Mouse (Mus musculus) limb, embryonic 15.5 days (tissue): ENCODE measurements around the gene Stam2. TPM values are rescaled to one million over a fixed set of nuclear protein-coding genes. Genes with fewer than 3 reads are reported as not detected.

Experiments
- ATAC-seq: fragments of 200-750 bp; cut with Nextera tagmentation; 2 replicates; pipeline ENCODE4 v1.8.0; 2017; ENCODE audit warnings: low read depth, moderate TSS enrichment; ENCODE audit not compliant: insufficient number of reproducible peaks, low FRiP score, low TSS enrichment
- H3K27ac ChIP-seq: fragments of 300-500 bp; sonication (generic); 2 replicates; pipeline ENCODE4 v1.5.1; 2015; ENCODE audit warnings: moderate library complexity, mild to moderate bottlenecking, inconsistent platforms
- H3K27me3 ChIP-seq: fragments of 300-500 bp; sonication (generic); 2 replicates; pipeline ENCODE4 v1.6.1; 2015; ENCODE audit warnings: inconsistent platforms
- H3K36me3 ChIP-seq: fragments of 300-500 bp; sonication (generic); 2 replicates; pipeline ENCODE4 v1.6.1; 2015; ENCODE audit warnings: inconsistent platforms
- H3K4me1 ChIP-seq: fragments of 300-500 bp; sonication (generic); 2 replicates; pipeline ENCODE4 v1.6.1; 2015; ENCODE audit warnings: inconsistent platforms
- H3K4me2 ChIP-seq: fragments of 300-500 bp; sonication (generic); 2 replicates; pipeline ENCODE4 v1.6.1; 2015; ENCODE audit warnings: mild to moderate bottlenecking, inconsistent platforms
- H3K4me3 ChIP-seq: fragments of 300-500 bp; sonication (generic); 2 replicates; pipeline ENCODE4 v1.5.1; 2015; ENCODE audit warnings: mild to moderate bottlenecking, inconsistent platforms
- H3K9ac ChIP-seq: fragments of 300-500 bp; sonication (generic); 2 replicates; pipeline ENCODE4 v1.6.1; 2015; ENCODE audit warnings: inconsistent platforms
- H3K9me3 ChIP-seq: fragments of 300-500 bp; sonication (generic); 2 replicates; pipeline ENCODE4 v1.6.1; 2016; ENCODE audit warnings: inconsistent platforms
- WGBS: fragments of 180-500 bp; shearing (Covaris S2); methylation state at CpG from one replicate; pipeline ENCODE4 v1.1.7; 2015; 5-methylcytosine and 5-hydroxymethylcytosine counted together
- polyA plus RNA-seq: library from polyadenylated mRNA; unstranded; fragments of >200 nt; fragmentation: Nextera tagmentation; extraction: Ambion mirVana; gene quantifications from 2 replicates; pipeline ENCODE4 v1.2.1, GENCODE M21; 2015

Stam2 gene
- polyA plus RNA-seq, 1 experiment from 2014 or later: 35.3 TPM

DNA sequence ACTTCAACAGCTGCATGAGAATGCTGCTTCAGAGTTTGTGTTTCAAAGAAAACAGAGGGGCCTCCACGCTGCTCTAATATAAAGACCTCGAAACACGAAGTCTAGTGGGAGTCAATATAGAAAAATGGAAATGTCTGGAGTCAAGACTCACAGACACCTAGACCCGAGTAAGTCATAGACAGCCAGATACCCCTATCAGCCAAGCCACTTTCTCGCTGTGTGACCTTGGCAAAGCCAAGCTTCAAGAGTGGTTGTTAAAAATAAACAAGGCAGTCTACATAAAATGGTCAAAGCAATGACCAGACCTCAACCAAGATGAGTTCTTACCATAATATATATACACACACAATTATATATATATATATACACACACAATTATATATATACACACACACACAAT, 25.0 kb downstream of the Stam2 start:
- Histone ChIP-seq H3K9ac (no peak overlapping the region), H3K9me3 (no peaks in the 10 kb centered on the region), H3K27me3 (no peaks in the 10 kb centered on the region), H3K27ac (no peak overlapping the region), H3K4me2 (no peak overlapping the region), H3K4me3 (no peak overlapping the region), H3K4me1 (no peaks in the 10 kb centered on the region), H3K36me3 (peaks cover 24% of the 10 kb centered on the region)
- no peak for ATAC-seq
- WGBS: 93% methylated on average over 5 of the region's 5 CpGs

- Histone ChIP-seq H3K4me3 (no peak overlapping the region), H3K36me3 (peaks cover 25% of the 10 kb centered on the region), H3K9me3 (no peaks in the 10 kb centered on the region), H3K9ac (no peak overlapping the region), H3K27ac (no peak overlapping the region), H3K4me2 (no peak overlapping the region), H3K4me1 (no peaks in the 10 kb centered on the region), H3K27me3 (no peaks in the 10 kb centered on the region)
- no peak for ATAC-seq
- WGBS: 81% methylated on average over 6 of the region's 6 CpGs
Measured at GRCm38 (mm10) chr2:52715538-52715937, 26.5 kb downstream of the Stam2 start.

- Histone ChIP-seq H3K9me3 (no peaks in the 10 kb centered on the region), H3K27me3 (no peaks in the 10 kb centered on the region), H3K4me2 (no peak overlapping the region), H3K36me3 (peaks cover 37% of the 10 kb centered on the region), H3K4me3 (no peak overlapping the region), H3K4me1 (no peaks in the 10 kb centered on the region), H3K9ac (no peak overlapping the region), H3K27ac (no peak overlapping the region)
- WGBS: 94% methylated on average over 4 of the region's 4 CpGs
- no peak for ATAC-seq
Measured at GRCm38 (mm10) chr2:52714111-52714510, 28.0 kb downstream of the Stam2 start.

GRCm38 (mm10) chr2:52710804-52711203, 31.3 kb downstream of the Stam2 start:
- H3K4me1 ChIP-seq: no peaks in the 10 kb centered on the region
- H3K9ac ChIP-seq: no peak overlapping the region
- no peak overlapping the region for H3K27ac ChIP-seq
- H3K4me2 ChIP-seq: no peak overlapping the region
- H3K9me3 ChIP-seq: no peaks in the 10 kb centered on the region
- no peak for ATAC-seq
- peaks cover 49% of the 10 kb centered on the region for H3K36me3 ChIP-seq
- H3K4me3 ChIP-seq: no peak overlapping the region
- no peaks in the 10 kb centered on the region for H3K27me3 ChIP-seq
- WGBS: 95% methylated on average over 2 of the region's 2 CpGs

DNA sequence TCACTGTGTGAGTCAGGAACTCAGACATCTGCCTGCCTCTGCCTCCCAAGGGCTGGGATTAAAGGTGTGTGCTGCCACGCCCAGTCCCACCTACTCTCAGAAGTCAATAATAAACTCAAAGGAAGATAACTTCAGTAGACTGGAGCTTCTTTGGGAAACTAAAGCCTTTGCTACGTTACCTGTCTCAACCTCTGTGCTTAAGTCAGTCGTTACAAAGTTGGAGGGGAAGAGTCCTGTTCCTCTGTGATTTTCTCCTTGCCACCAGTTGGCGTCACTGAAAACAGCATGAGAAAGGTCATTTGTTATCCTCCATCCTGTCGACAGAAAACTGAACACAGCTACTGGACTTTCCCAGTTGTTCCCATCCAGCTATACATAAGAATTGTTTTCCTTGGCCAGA, 32.7 kb downstream of the Stam2 start:
- Histone ChIP-seq H3K36me3 (peaks cover 44% of the 10 kb centered on the region), H3K4me1 (no peaks in the 10 kb centered on the region), H3K27ac (no peak overlapping the region), H3K9ac (no peak overlapping the region), H3K4me2 (no peak overlapping the region), H3K9me3 (no peaks in the 10 kb centered on the region), H3K27me3 (no peaks in the 10 kb centered on the region), H3K4me3 (no peak overlapping the region)
- 91% methylated on average over 5 of the region's 5 CpGs for WGBS
- no peak for ATAC-seq

DNA sequence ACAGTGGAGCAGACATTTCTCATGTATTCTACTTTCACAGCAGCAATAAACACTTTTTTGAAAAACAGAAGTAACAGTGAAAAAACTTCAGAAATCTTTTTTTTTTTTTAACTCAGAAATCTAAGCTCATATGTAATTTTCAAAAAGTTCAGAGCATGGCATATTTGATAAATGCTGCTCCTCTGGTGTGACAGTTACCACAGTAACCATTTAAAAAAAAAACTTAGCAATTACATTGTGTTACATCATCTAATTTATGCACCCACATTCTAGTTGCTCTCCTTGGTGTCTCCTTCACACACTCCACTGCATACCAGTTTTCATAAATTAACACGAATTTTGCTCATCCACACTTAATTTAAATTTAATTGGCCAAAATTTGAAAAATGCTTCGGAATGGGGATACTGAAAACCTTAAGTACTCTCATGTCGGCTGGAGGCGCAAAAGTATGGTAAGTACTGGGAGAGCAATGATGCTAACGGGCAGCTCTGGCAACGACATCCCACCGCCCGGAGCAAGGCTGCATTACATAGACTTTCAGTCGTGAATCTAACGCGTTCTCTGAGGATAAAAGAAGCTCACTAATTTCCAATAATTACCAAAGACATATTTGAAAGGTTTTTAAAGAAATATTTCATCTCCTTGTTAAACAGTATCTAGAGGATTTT, 40.6 kb downstream of the Stam2 start:
- Histone ChIP-seq H3K9me3 (no peaks in the 10 kb centered on the region), H3K4me3 (no peak overlapping the region), H3K4me2 (no peak overlapping the region), H3K27me3 (no peaks in the 10 kb centered on the region), H3K9ac (no peak overlapping the region), H3K4me1 (no peaks in the 10 kb centered on the region), H3K36me3 (peaks cover 28% of the 10 kb centered on the region), H3K27ac (no peak overlapping the region)
- ATAC-seq: no peak
- 86% methylated on average over 11 of the region's 11 CpGs for WGBS

DNA sequence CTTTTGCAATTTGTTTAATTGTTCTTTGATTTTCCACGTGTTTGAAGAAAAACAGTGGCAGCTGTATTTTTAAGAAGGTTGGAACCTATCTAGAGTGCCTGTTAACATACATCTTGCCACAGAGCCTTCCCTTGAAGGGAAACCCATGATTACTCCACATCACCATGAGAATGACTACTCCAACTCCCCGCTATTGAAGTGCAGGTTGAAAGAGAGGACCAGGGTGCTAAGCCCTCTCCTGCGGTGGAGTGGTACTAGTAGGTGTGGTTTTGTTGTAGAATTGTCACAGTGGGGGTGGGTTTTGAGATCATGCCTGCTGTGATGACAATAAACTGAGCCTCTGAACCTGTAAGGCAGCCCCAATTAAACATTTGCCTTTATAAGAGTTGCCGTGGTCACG, 41.7 kb downstream of the Stam2 start:
- Histone ChIP-seq H3K9me3 (no peaks in the 10 kb centered on the region), H3K4me3 (no peak overlapping the region), H3K9ac (no peak overlapping the region), H3K4me1 (no peaks in the 10 kb centered on the region), H3K36me3 (peaks cover 24% of the 10 kb centered on the region), H3K27ac (no peak overlapping the region), H3K4me2 (no peak overlapping the region), H3K27me3 (no peaks in the 10 kb centered on the region)
- no peak for ATAC-seq
- 52% methylated on average over 5 of the region's 5 CpGs for WGBS

GRCm38 (mm10) chr2:52694604-52695003, 47.5 kb downstream of the Stam2 start:
- no peak overlapping the region for H3K4me3 ChIP-seq
- no peak overlapping the region for H3K4me2 ChIP-seq
- no peak for ATAC-seq
- 77% methylated on average over 6 of the region's 6 CpGs for WGBS
- H3K9me3 ChIP-seq: no peaks in the 10 kb centered on the region
- no peaks in the 10 kb centered on the region for H3K27me3 ChIP-seq
- H3K9ac ChIP-seq: no peak overlapping the region
- H3K4me1 ChIP-seq: no peaks in the 10 kb centered on the region
- H3K27ac ChIP-seq: no peak overlapping the region
- H3K36me3 ChIP-seq: peaks cover 12% of the 10 kb centered on the region

- Histone ChIP-seq H3K36me3 (peaks cover 7% of the 10 kb centered on the region; the same call in 1 of the 2 replicates), H3K27ac (no peak overlapping the region), H3K4me2 (no peak overlapping the region), H3K9ac (no peak overlapping the region), H3K27me3 (no peaks in the 10 kb centered on the region), H3K4me1 (no peaks in the 10 kb centered on the region), H3K9me3 (no peaks in the 10 kb centered on the region), H3K4me3 (no peak overlapping the region)
- ATAC-seq: no peak
- WGBS: 79% methylated on average over 4 of the region's 4 CpGs
Measured at GRCm38 (mm10) chr2:52691745-52692144, 50.3 kb downstream of the Stam2 start.

- H3K4me2 ChIP-seq: no peak overlapping the region
- H3K27me3 ChIP-seq: no peaks in the 10 kb centered on the region
- H3K36me3 ChIP-seq: no peaks in the 10 kb centered on the region
- H3K4me3 ChIP-seq: no peak overlapping the region
- no peak overlapping the region for H3K9ac ChIP-seq
- no peaks in the 10 kb centered on the region for H3K9me3 ChIP-seq
- H3K27ac ChIP-seq: no peak overlapping the region
- 67% methylated on average over 6 of the region's 6 CpGs for WGBS
- ATAC-seq: no peak
- no peaks in the 10 kb centered on the region for H3K4me1 ChIP-seq
Measured at GRCm38 (mm10) chr2:52686601-52687000, 55.5 kb downstream of the Stam2 start.

GRCm38 (mm10) chr2:52677589-52677988, 64.5 kb downstream of the Stam2 start:
- H3K4me2 ChIP-seq: no peak overlapping the region
- H3K36me3 ChIP-seq: no peaks in the 10 kb centered on the region
- peaks cover 16% of the 10 kb centered on the region for H3K4me1 ChIP-seq
- no peak overlapping the region for H3K4me3 ChIP-seq
- no peak overlapping the region for H3K27ac ChIP-seq
- no peak overlapping the region for H3K9ac ChIP-seq
- no peaks in the 10 kb centered on the region for H3K9me3 ChIP-seq
- H3K27me3 ChIP-seq: peaks cover 14% of the 10 kb centered on the region
- WGBS: 68% methylated on average over 4 of the region's 4 CpGs
- ATAC-seq: no peak

DNA sequence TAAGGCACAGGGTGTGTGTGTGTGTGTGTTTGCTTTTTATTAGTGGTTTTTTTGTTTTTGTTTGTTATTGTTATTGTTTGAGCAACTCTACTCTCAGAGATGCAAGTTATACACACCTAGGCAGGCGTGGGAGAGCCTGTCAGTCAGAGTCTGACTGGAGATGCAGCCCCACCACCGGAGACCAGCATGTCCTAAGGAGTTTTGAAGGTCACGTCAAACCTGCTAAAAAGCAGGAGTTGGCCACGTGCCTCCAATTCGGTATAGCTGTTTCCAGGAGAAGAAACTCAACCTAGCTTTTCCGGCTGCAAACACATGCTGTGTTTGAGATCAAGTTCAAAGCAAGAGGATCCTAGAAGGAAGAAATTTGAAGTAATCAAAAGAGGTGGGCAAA, 65.2 kb downstream of the Stam2 start:
- peak overlapping the region; percentile 70 for H3K4me3 ChIP-seq
- peaks cover 14% of the 10 kb centered on the region for H3K27me3 ChIP-seq
- H3K9me3 ChIP-seq: no peaks in the 10 kb centered on the region
- no peak overlapping the region for H3K27ac ChIP-seq
- ATAC-seq: no peak
- no peaks in the 10 kb centered on the region for H3K36me3 ChIP-seq
- no peak overlapping the region for H3K9ac ChIP-seq
- peak overlapping the region; percentile 95 for H3K4me2 ChIP-seq
- 4% methylated on average over 6 of the region's 6 CpGs for WGBS
- peaks cover 16% of the 10 kb centered on the region for H3K4me1 ChIP-seq
